Mouse (Mus musculus): Measurements from ENCODE around the gene Gm49661. TPM values are rescaled to one million over a fixed set of nuclear protein-coding genes. Genes with fewer than 3 reads are reported as not detected.

Gm49661 gene
- polyA plus RNA-seq, 1 experiment from 2014 or later, result not detected

GRCm38 (mm10) chr8:84945235-84945632 lies 24.0 kb downstream of the Gm49661 start:
- DNase-seq (ENCODE audit: low spot score), result peak; percentile 46
- no peaks in the 10 kb centered on the region for H3K9me3 ChIP-seq (ENCODE audit: control insufficient read depth, low read length)
- H3K27me3 ChIP-seq (ENCODE audit: control insufficient read depth, insufficient read depth, low read length), result peaks cover 39% of the 10 kb centered on the region
- H3K4me3 ChIP-seq (ENCODE audit: low read depth, low read length), result peak overlapping the region; percentile 59
- H3K4me2 ChIP-seq (replicated peaks; ENCODE audit: low read depth, low read length), result peak overlapping the region; percentile 91
- WGBS, result 2% methylated on average over 11 of the region's 11 CpGs
- H3K27ac ChIP-seq (ENCODE audit: low read depth, low read length), result no peak overlapping the region
- H3K9ac ChIP-seq (ENCODE audit: low read depth, low read length), result no peak overlapping the region
- peak; percentile 58 for ATAC-seq (ENCODE audit: low FRiP score)
- H3K36me3 ChIP-seq (ENCODE audit: control insufficient read depth, insufficient read depth, low read length), result no peaks in the 10 kb centered on the region
- H3K4me1 ChIP-seq (replicated peaks; ENCODE audit: control insufficient read depth, insufficient read depth, low read length), result peaks cover 5% of the 10 kb centered on the region; the same call in 1 of the 2 replicates

- H3K9me3 ChIP-seq (ENCODE audit: control insufficient read depth, low read length), result no peaks in the 10 kb centered on the region
- H3K27ac ChIP-seq (ENCODE audit: low read depth, low read length), result no peak overlapping the region
- H3K36me3 ChIP-seq (ENCODE audit: control insufficient read depth, insufficient read depth, low read length), result no peaks in the 10 kb centered on the region
- no peak overlapping the region for H3K4me3 ChIP-seq (ENCODE audit: low read depth, low read length)
- peaks cover 35% of the 10 kb centered on the region for H3K27me3 ChIP-seq (ENCODE audit: control insufficient read depth, insufficient read depth, low read length)
- DNase-seq (ENCODE audit: low spot score) (peak; percentile 78), ATAC-seq (ENCODE audit: low FRiP score) (peak; percentile 62)
- H3K4me2 ChIP-seq (replicated peaks; ENCODE audit: low read depth, low read length), result peak overlapping the region; percentile 3; the same call in 1 of the 2 replicates
- peaks cover 5% of the 10 kb centered on the region; the same call in 1 of the 2 replicates for H3K4me1 ChIP-seq (replicated peaks; ENCODE audit: control insufficient read depth, insufficient read depth, low read length)
- no peak overlapping the region for H3K9ac ChIP-seq (ENCODE audit: low read depth, low read length)
- WGBS, result 2% methylated on average over 26 of the region's 26 CpGs
Measured at GRCm38 (mm10) chr8:84944478-84945160, 24.6 kb downstream of the Gm49661 start.

- peak; percentile 20 for DNase-seq (ENCODE audit: low spot score)
- WGBS, result 22% methylated on average over 4 of the region's 4 CpGs
- no peak overlapping the region for H3K4me3 ChIP-seq (ENCODE audit: low read depth, low read length)
Measured at GRCm38 (mm10) chr8:84943699-84944098, 25.5 kb downstream of the Gm49661 start.

GRCm38 (mm10) chr8:84937620-84938485 lies 31.4 kb downstream of the Gm49661 start:
- Histone ChIP-seq H3K4me2 (replicated peaks; ENCODE audit: low read depth, low read length) (peak overlapping the region; percentile 90), H3K4me3 (ENCODE audit: low read depth, low read length) (peak overlapping the region; percentile 63; the same call in 1 of the 2 replicates), H3K36me3 (ENCODE audit: control insufficient read depth, insufficient read depth, low read length) (no peaks in the 10 kb centered on the region), H3K27ac (ENCODE audit: low read depth, low read length) (no peak overlapping the region), H3K4me1 (replicated peaks; ENCODE audit: control insufficient read depth, insufficient read depth, low read length) (peaks cover 14% of the 10 kb centered on the region), H3K27me3 (ENCODE audit: control insufficient read depth, insufficient read depth, low read length) (peaks cover 31% of the 10 kb centered on the region), H3K9me3 (ENCODE audit: control insufficient read depth, low read length) (no peaks in the 10 kb centered on the region), H3K9ac (ENCODE audit: low read depth, low read length) (peak overlapping the region; percentile 79; the same call in 1 of the 2 replicates)
- DNase-seq (ENCODE audit: low spot score) (no peak), ATAC-seq (ENCODE audit: low FRiP score) (no peak)
- WGBS, result 68% methylated on average over 13 of the region's 13 CpGs

More at GRCm38 (mm10) chr8:84943699-84944098, 25.5 kb downstream of the Gm49661 start:
- Histone ChIP-seq H3K27me3 (ENCODE audit: control insufficient read depth, insufficient read depth, low read length) (peaks cover 35% of the 10 kb centered on the region), H3K4me2 (replicated peaks; ENCODE audit: low read depth, low read length) (no peak overlapping the region), H3K36me3 (ENCODE audit: control insufficient read depth, insufficient read depth, low read length) (no peaks in the 10 kb centered on the region), H3K9me3 (ENCODE audit: control insufficient read depth, low read length) (no peaks in the 10 kb centered on the region), H3K4me1 (replicated peaks; ENCODE audit: control insufficient read depth, insufficient read depth, low read length) (peaks cover 5% of the 10 kb centered on the region; the same call in 1 of the 2 replicates), H3K27ac (ENCODE audit: low read depth, low read length) (no peak overlapping the region), H3K9ac (ENCODE audit: low read depth, low read length) (no peak overlapping the region)
- no peak for ATAC-seq (ENCODE audit: low FRiP score)

- peaks cover 14% of the 10 kb centered on the region for H3K4me1 ChIP-seq (replicated peaks; ENCODE audit: control insufficient read depth, insufficient read depth, low read length)
- peak within 1 kb of the TSS; percentile 63 for H3K4me3 ChIP-seq (ENCODE audit: low read depth, low read length)
- ATAC-seq (ENCODE audit: low FRiP score) (peak; percentile 62), DNase-seq (ENCODE audit: low spot score) (peak; percentile 83)
- peak within 1 kb of the TSS; percentile 90 for H3K4me2 ChIP-seq (replicated peaks; ENCODE audit: low read depth, low read length)
- H3K36me3 ChIP-seq (ENCODE audit: control insufficient read depth, insufficient read depth, low read length), result no peaks in the 10 kb centered on the region
- H3K9me3 ChIP-seq (ENCODE audit: control insufficient read depth, low read length), result no peaks in the 10 kb centered on the region
- H3K27ac ChIP-seq (ENCODE audit: low read depth, low read length), result peak within 1 kb of the TSS; percentile 87
- under 1% methylated on average over 50 of the region's 50 CpGs for WGBS
- H3K9ac ChIP-seq (ENCODE audit: low read depth, low read length), result peak within 1 kb of the TSS; percentile 79
- peaks cover 32% of the 10 kb centered on the region for H3K27me3 ChIP-seq (ENCODE audit: control insufficient read depth, insufficient read depth, low read length)
Measured at GRCm38 (mm10) chr8:84936962-84937546, 32.2 kb downstream of the Gm49661 start, which contains the start of gene Mast1. Gene Mast1, minus strand, starts transcription at chr8:84937359.

GRCm38 (mm10) chr8:84936041-84936961 lies 32.9 kb downstream of the Gm49661 start:
- 21% methylated on average over 21 of the region's 23 CpGs for WGBS
- H3K27me3 ChIP-seq (ENCODE audit: control insufficient read depth, insufficient read depth, low read length), result peaks cover 36% of the 10 kb centered on the region
- DNase-seq (ENCODE audit: low spot score) (peak; percentile 28), ATAC-seq (ENCODE audit: low FRiP score) (peak; percentile 46; the same call in 1 of the 2 replicates)
- peak overlapping the region; percentile 87 for H3K27ac ChIP-seq (ENCODE audit: low read depth, low read length)
- H3K9me3 ChIP-seq (ENCODE audit: control insufficient read depth, low read length), result no peaks in the 10 kb centered on the region
- H3K4me1 ChIP-seq (replicated peaks; ENCODE audit: control insufficient read depth, insufficient read depth, low read length), result peaks cover 14% of the 10 kb centered on the region
- H3K4me2 ChIP-seq (replicated peaks; ENCODE audit: low read depth, low read length), result peak overlapping the region; percentile 90
- peak overlapping the region; percentile 79 for H3K9ac ChIP-seq (ENCODE audit: low read depth, low read length)
- H3K36me3 ChIP-seq (ENCODE audit: control insufficient read depth, insufficient read depth, low read length), result no peaks in the 10 kb centered on the region
- H3K4me3 ChIP-seq (ENCODE audit: low read depth, low read length), result peak overlapping the region; percentile 63

- peak overlapping the region; percentile 90 for H3K4me2 ChIP-seq (replicated peaks; ENCODE audit: low read depth, low read length)
- no peaks in the 10 kb centered on the region for H3K36me3 ChIP-seq (ENCODE audit: control insufficient read depth, insufficient read depth, low read length)
- peak; percentile 7 for ATAC-seq (ENCODE audit: low FRiP score)
- H3K4me1 ChIP-seq (replicated peaks; ENCODE audit: control insufficient read depth, insufficient read depth, low read length), result peaks cover 14% of the 10 kb centered on the region
- peaks cover 37% of the 10 kb centered on the region for H3K27me3 ChIP-seq (ENCODE audit: control insufficient read depth, insufficient read depth, low read length)
- peak; percentile 50 for DNase-seq (ENCODE audit: low spot score)
- H3K9me3 ChIP-seq (ENCODE audit: control insufficient read depth, low read length), result no peaks in the 10 kb centered on the region
- 0 out of 2 replicates have a peak overlapping the region, but pooled peaks have one; percentile 20 for H3K27ac ChIP-seq (ENCODE audit: low read depth, low read length)
- WGBS, result 4% methylated on average over 14 of the region's 14 CpGs
- no peak overlapping the region; the same call in none of the 2 replicates for H3K9ac ChIP-seq (ENCODE audit: low read depth, low read length)
- peak overlapping the region; percentile 63 for H3K4me3 ChIP-seq (ENCODE audit: low read depth, low read length)
Measured at GRCm38 (mm10) chr8:84935489-84935888, 33.7 kb downstream of the Gm49661 start.

All from hindbrain, embryonic 11.5 days (tissue).